ENCODE assay signal across 8 mouse cellular contexts in the genomic region with DNA sequence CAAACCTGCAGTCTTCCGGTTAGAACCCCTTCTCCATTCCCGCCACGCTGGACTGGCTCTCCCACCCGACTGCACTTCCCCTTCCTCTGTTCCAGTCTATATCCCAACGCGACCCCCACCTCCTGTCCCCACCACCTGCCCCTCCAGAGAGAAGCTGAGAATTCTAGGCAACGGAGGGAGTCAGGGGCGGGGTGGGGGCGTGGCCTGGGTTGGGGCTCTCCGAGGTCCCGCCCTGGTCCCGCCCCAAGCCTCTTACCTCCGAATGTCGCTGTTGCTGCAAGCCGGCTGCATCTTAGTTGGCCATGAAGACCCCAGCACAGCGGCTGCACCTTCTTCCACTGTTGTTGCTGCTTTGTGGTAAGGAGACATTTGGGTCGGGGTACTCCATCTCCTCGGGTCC. TPM values are rescaled to one million over a fixed set of nuclear protein-coding genes. Genes with fewer than 3 reads are reported as not detected.
DNase-seq lines count a peak whose midpoint lies in the region; ATAC-seq lines count a peak whose summit lies in the region.

Gene Ramp3 (plus strand): TSS at position 251 of the 400 bp plus-strand sequence.

- H3K4me1 ChIP-seq in forebrain, embryonic 15.5 days, result peaks cover 6% of the 10 kb centered on the region
- peaks cover 21% of the 10 kb centered on the region for H3K4me1 ChIP-seq in kidney, embryonic 15.5 days

- H3K27ac ChIP-seq in forebrain, embryonic 15.5 days (replicated peaks), result no peak within 1 kb of the TSS
- no peak within 1 kb of the TSS for H3K27ac ChIP-seq in kidney, embryonic 15.5 days

- ATAC-seq in cerebellum, adult (ENCODE audit: insufficient number of reproducible peaks, low FRiP score, low TSS enrichment), result peak; percentile 13; the same call in 1 of the 2 replicates
- ATAC-seq in forebrain, embryonic 15.5 days (replicated peaks), result peak; percentile 75
- ATAC-seq in kidney, embryonic 15.5 days (replicated peaks; ENCODE audit: low FRiP score), result peak; percentile 77

- no peaks in the 10 kb centered on the region for H3K9me3 ChIP-seq in forebrain, embryonic 15.5 days
- H3K9me3 ChIP-seq in kidney, embryonic 15.5 days (replicated peaks), result no peaks in the 10 kb centered on the region

- peak within 1 kb of the TSS; percentile 86 for H3K4me2 ChIP-seq in forebrain, embryonic 15.5 days (replicated peaks)
- H3K4me2 ChIP-seq in kidney, embryonic 15.5 days, result peak within 1 kb of the TSS; percentile 81

- WGBS in forebrain, embryonic 15.5 days, result 1% methylated on average over 18 of the region's 18 CpGs
- 0% methylated on average over 18 of the region's 18 CpGs for WGBS in kidney, embryonic 15.5 days

- DNase-seq in right cerebral cortex, postnatal 25 days, result peak; percentile 24
- no peak for DNase-seq in right cerebral cortex, adult 2 months (ENCODE audit: low spot score in 2 of 2)
- peak; percentile 14 for DNase-seq in lung, postnatal 14 days
- peak; percentile 73 for DNase-seq in testis, postnatal 10 days (ENCODE audit: low spot score)
- no peak for DNase-seq in urinary bladder, adult 18-20 months (ENCODE audit: low spot score in 2 of 2)

- no peaks in the 10 kb centered on the region for H3K36me3 ChIP-seq in forebrain, embryonic 15.5 days
- no peaks in the 10 kb centered on the region for H3K36me3 ChIP-seq in kidney, embryonic 15.5 days

- peak within 1 kb of the TSS; percentile 44 for H3K4me3 ChIP-seq in forebrain, embryonic 15.5 days
- H3K4me3 ChIP-seq in kidney, embryonic 15.5 days (replicated peaks), result peak within 1 kb of the TSS; percentile 48

- H3K9ac ChIP-seq in forebrain, embryonic 15.5 days (replicated peaks), result peak within 1 kb of the TSS; percentile 43
- peak within 1 kb of the TSS; percentile 21 for H3K9ac ChIP-seq in kidney, embryonic 15.5 days

- no peaks in the 10 kb centered on the region for H3K27me3 ChIP-seq in forebrain, embryonic 15.5 days
- H3K27me3 ChIP-seq in kidney, embryonic 15.5 days, result peaks cover 14% of the 10 kb centered on the region; the same call in 1 of the 2 replicates

RNA-seq across cellular contexts. Expression of gene Ramp3, which starts in this region (rescaled TPM):
- polyA plus RNA-seq in forebrain, embryonic 15.5 days (2015; fragmentation: Nextera tagmentation; extraction: Ambion mirVana), result 4.1 and 6.7 TPM in 2 replicates
- polyA plus RNA-seq in kidney, embryonic 15.5 days (2015; fragmentation: Nextera tagmentation; extraction: Ambion mirVana), result 10.8 and 11.7 TPM in 2 replicates

Comparison
In these comparisons a context has a peak if more than half of its experiments do, and no peak if none do; other contexts are left out.
1. DNase-seq: peak in right cerebral cortex, postnatal 25 days (single experiment), lung, postnatal 14 days (single experiment) and testis, postnatal 10 days (single experiment); none in right cerebral cortex, adult 2 months (0 of 2) and urinary bladder, adult 18-20 months (0 of 2).
2. ATAC-seq: peak in every context shown above with its lines; median percentile 77 in kidney, embryonic 15.5 days; 75 in forebrain, embryonic 15.5 days; 13 in cerebellum, adult.